Mouse (Mus musculus) lung, adult 18-20 months (tissue): ENCODE results near the gene Tada2b.

Experiments used
- DNase-seq, 2 experiments: peaks; one replicate each; pipeline ENCODE4 v3.0.0; 2022; ENCODE audit warnings: mixed read lengths in 2 of 2

Tada2b gene

DNA sequence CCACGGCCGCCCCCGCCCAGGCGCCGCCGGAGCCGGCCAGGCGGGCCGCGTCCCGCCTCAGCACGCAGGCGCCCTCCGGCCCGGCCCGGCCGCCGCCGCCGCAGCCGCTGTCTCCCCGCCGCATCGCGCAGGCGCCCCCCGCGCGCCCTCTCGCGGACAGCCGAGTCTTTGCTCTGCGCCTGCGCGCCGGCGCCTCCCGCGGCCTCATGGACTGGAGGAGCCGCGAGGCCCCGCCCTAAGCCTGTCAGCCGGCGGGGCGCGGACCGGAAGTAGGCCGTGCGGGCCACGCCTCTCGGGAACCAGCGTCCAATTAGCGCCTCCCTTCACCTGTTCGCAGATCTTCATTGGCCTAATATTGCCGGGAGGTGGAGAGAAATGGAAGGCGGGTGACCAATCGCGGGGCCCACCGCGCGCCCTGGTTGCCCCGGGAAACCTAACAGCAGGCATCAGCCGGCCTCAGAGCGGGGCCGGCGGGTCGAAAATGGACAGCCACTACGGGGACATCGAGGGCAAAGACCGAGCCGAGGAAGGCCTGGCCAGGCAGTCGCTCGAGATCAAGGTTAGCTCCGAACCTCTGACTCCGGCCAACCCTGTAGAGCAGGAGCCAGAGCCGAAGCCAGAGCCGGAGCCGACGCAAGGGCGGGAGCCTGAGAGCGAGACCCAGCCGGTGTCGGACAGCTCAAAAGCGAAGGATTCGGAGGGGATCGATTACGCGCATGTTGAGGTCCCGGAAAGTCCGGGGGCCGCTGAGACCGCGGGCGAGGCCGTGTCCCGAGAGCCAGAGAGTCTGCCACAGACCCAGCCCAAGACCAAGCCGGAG is at the start of gene Tada2b, which contains the start of gene Ccdc96:
Tada2b (minus strand) TSS at position 115 of the 820 bp plus-strand sequence.
Ccdc96 (plus strand) TSS at position 418 of the 820 bp plus-strand sequence.
- peak; percentile 98 to 99 for DNase-seq

GRCm38 (mm10) chr5:36530129-36530751 is 46.2 kb upstream of the Tada2b start:
- peak; percentile 96 to 97 for DNase-seq

DNA sequence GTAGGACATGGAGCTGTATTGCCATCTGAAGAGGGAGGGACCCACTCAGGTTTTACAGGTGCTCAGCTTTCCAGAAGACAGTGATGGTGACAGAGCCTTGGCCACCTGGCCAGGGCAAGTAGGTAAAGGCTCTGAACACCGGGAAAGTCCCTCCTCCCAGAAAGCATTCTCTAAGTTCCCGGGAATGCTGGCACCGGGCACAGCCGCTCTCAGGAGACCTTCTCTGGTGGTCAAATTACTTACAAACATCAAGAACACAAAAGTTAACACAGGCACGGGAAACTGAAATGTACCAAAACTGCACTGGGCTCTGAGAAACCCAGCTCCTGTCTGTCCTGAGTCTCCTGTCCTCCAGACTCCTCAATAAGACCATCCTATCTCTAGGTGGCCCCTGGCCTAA is 45.6 kb upstream of the Tada2b start:
- DNase-seq, result no peak

DNA sequence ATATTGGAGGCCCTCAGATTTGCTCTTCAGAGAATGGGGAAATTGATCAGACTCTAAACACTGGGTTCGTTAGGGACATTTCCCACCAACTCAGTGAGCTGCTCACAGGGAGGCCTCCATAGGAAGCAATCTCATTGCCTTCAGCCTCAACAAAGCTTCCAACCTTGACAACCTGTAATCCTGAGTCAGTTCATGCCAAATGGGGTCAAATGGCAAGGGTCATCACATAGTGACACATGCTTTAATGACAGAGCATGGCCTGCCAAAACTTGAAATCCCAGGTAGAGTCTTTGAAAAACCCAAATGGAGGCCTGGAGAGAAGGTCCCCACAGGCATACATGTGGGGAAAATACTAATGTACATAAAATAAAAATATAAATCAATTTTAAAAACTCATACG is 42.8 kb upstream of the Tada2b start:
- DNase-seq, result no peak

DNA sequence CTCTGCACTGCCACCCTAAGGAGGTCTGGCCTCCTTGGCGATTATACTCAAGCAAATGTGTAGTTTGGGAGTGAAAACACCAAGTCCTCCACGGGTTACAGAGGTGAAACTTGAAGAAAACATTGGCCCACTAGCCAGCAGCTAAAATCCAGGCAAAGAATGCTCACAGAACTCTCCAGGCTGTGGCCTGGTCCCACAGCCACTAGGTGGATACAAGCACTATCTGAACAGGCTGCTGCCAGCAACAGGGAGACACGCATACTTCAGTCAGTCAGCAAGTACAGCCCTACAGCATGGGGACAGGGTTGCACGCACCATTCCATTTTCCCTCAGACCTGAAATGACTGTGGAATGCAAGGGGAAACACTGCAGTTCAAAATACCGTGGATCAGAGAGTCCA is 42.2 kb upstream of the Tada2b start:
- DNase-seq, result peak in 1 of 2 experiments; percentile 26

DNA sequence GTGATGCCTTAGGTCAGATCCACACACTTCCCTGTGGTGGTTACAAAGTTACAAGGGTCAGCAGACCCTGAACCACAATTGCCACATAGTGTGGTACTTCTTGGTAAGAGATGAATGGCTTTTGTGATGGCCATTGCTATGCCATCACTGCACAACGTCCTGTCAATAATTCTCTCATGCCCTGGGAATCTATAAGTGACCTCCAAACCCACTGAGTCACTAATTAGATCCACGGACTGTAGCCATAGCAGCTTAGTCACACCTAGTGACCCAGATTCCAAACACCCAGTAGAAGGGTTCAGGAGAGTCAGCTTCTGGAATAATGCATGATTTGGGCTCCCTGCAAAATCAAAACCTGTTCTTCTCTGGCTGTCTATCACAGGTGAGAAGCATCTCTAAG is 41.1 kb upstream of the Tada2b start:
- DNase-seq, result no peak

DNA sequence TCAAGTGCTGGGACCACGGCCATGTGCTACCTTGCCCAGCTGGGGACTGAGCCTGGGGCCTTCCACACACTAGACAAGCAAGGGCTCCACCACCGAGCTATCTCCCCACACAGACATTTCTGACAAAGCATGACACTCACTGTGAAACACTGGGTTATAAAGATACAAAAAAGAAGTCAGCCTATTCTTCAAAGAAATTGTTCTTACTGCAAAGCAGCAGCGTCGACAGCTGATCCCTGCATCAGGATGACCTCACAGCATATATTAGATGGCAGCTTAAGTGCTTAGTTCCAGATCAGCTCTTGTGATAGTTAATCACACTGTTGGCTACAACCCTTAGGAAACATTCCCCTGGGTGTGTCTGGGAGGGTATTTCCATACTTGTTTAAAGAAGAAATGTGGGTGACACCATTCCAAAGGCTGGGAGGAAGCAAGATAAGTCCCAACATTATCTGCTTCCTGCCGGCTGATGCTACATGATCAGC is 39.2 kb upstream of the Tada2b start:
- no peak for DNase-seq

GRCm38 (mm10) chr5:36522782-36523181 is 38.7 kb upstream of the Tada2b start:
- DNase-seq, result no peak

DNA sequence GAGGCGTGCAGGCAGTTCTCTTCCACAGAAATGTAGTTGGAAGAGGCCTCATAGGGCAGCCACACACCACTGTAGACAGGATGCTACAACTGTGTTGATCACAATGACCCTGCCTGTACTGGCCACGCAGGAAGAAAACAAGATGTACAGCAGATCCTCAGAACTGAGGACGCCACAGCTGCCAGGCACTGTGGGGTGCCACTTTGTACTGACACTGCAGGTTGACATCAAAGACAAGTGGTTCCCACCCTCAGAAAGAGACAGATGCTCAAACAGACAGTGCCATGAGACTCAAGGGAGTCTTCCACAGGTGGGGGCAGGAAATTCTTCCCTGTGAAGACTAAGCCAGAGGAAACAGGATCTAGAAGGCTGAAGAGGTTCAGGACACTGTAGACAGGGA is 35.7 kb upstream of the Tada2b start:
- DNase-seq, result no peak

DNA sequence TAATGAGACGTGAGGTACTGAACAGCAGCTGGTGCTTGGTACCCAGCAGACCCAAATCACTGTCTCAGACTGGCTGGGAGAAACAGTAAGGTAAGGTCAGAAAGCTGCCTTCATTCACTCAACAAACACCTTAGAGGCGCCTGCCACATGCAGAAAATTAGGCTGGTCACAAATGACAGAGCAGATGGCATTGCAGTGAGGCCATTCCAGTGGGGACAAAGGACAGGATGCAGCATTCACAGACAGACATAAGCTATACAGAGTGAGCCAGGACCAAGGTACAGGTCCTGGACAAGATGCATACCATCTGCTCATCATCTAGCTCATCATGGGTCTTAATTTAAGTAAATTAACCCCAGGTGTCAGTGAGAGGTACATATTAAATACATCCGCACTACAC is 33.5 kb upstream of the Tada2b start:
- DNase-seq, result no peak

DNA sequence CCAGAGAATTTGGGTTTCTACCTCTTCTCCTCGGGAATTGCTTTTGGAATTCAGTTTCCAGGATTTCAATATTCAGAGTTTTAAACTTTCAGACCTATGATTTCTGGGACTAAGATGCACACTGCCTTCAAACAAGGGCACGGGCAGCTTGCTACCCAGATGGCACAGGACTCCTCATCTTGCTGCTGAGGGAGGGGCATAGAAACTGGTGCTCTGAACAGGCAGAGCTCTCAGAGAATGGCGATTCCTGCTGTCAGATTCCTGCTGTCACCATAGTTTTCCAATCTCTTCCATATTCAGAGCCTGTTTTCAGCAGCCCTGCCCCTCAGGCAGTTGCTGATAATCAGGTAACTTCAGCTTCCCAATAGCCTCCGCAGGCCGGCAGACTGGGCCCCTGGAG is 31.5 kb upstream of the Tada2b start:
- no peak for DNase-seq

DNA sequence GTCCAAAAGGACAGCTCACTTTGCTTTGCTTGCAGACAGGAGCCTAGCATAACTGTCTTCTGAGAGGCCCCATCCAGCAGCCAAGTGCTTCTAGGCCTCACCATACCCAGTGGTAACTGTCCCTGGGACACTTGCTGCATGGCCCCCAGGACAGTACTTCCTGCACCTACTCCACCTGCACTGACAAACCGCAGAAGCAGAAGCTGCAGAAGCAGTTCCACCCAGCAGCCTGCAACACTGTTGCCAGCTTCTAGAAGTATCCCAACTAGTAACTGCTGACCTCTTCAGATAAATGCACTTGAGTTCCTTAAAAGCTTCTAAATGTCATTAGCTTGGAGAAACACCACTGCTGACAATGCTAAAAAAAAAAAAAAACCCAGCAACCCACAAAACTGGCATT is 31.0 kb upstream of the Tada2b start:
- DNase-seq, result no peak

GRCm38 (mm10) chr5:36510956-36511355 is 26.9 kb upstream of the Tada2b start:
- no peak for DNase-seq

- DNase-seq, result no peak
These were observed 24.3 kb upstream of the Tada2b start for GRCm38 (mm10) chr5:36508351-36508750.

DNA sequence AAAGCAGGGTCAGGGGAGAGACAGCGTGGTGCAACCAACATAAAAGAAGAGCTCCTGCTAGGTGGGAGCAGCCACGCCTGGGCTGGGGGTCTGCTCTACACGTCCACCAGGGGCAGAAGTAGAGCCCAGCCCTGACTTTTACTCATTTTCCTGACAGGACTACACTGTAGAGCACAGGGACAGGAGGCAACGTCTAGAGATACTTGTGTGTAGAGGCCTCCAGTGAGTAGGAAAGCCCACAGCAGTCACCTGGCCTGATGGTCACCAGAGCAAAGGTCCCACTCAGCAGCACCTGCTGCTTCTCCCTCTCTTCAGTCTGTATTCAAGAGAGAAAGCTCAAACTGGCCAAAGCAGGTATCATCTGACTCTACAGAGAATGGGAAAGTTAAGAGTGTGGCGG is 21.6 kb upstream of the Tada2b start:
- DNase-seq, result no peak

GRCm38 (mm10) chr5:36505235-36505634 is 21.1 kb upstream of the Tada2b start:
- no peak for DNase-seq

- DNase-seq, result no peak
These were observed 10.6 kb upstream of the Tada2b start for GRCm38 (mm10) chr5:36494709-36495108.

- DNase-seq, result no peak
These were observed 9.8 kb upstream of the Tada2b start for GRCm38 (mm10) chr5:36493919-36494318.

GRCm38 (mm10) chr5:36489225-36489624 is 5.1 kb upstream of the Tada2b start:
- peak; percentile 32 to 50 for DNase-seq

- DNase-seq, result no peak
These were observed 1.2 kb upstream of the Tada2b start for GRCm38 (mm10) chr5:36485306-36485705.

GRCm38 (mm10) chr5:36483203-36484101 is 633 bp downstream of the Tada2b start:
- DNase-seq, result peak in 1 of 2 experiments; percentile 53

DNA sequence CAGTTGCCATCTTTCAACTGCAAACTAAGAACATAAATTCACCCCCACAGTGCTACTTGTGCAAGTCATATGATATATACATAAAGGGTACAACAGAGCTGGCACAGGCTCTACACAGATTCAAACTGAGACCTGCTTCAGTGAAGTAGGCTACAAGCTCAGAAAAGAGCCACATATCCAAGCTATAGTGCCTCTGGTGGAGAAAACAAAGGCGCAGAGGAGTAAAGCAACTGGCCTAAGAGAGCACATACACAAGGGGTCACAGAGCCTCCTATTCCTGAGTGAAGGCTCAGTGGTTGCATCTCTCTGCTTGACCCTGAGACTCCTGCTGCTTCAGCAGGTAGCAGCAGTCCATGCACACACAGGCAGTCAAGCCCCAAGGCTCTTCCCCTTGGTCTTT is 3.0 kb downstream of the Tada2b start:
- no peak for DNase-seq

- DNase-seq, result no peak
These were observed 3.7 kb downstream of the Tada2b start for GRCm38 (mm10) chr5:36480398-36480797.
